Mouse (Mus musculus): ENCODE data around the gene Rpl11.

DNA sequence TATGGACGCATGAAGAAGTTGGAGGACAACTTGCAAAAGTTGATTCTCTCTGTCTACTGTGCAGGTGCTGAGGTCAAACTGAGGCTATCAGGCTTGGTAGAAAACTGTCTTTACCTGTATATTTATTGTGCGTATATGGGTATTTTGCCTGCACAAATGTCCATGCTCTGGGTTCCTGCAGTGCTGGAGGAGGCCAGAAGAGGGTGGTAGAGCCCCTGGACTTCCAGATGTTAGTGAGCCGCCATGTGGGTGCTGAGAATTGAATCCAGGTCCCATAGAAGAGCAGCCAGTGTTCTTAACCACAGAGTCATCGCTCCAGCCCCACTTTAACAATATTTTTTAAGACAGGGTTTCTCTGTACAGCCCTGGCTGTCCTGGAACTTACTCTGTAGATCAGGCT is 9.9 kb upstream of the Rpl11 start:
- no peak for TF ChIP-seq CTCF (IDR thresholded peaks at IDR 0.05; ENCODE audit: insufficient read depth, low read length)
- no peak for TF ChIP-seq POLR2A (IDR thresholded peaks at IDR 0.05; ENCODE audit: borderline replicate concordance, extremely low read depth, low read depth, low read length)
